Mouse (Mus musculus): ENCODE measurements around the gene Dcun1d2.

GRCm38 (mm10) chr8:13337678-13338077 lies 49.7 kb upstream of the Dcun1d2 start:
- TF ChIP-seq GATA1 (IDR thresholded peaks at IDR 0.05; ENCODE audit: borderline replicate concordance, low read length) (no peak), FLI1 (IDR thresholded peaks at IDR 0.05; ENCODE audit: low read length) (no peak)

Data from megakaryocyte, embryonic 14.5 days (primary cell).